Mouse (Mus musculus) frontal cortex, adult 2 months (tissue): Measurements from ENCODE around the gene Eef1g. TPM values are rescaled to one million over a fixed set of nuclear protein-coding genes. Genes with fewer than 3 reads are reported as not detected.
"Not testable (repeated sequence)": the region's sequence is repeated elsewhere in the genome, so short reads cannot be mapped to it uniquely, and the experiment has no call there.

Experiments
- DNase-seq, 2 experiments: peaks; one replicate each; pipeline ENCODE4 v3.0.0; 2022; ENCODE audit warnings: low spot score in 1 of 2; ENCODE audit errors: extremely low spot score in 1 of 2
- polyA plus RNA-seq: library from polyadenylated mRNA; depleted of rRNA; stranded (reverse); fragments of >200 nt; gene quantifications from 2 replicates; pipeline ENCODE4 v1.2.3, GENCODE M21; 2012

The Eef1g gene
- polyA plus RNA-seq, 1 experiment, result 281 TPM

GRCm38 (mm10) chr19:8983150-8983650 lies 16.4 kb downstream of the Eef1g start:
- no peak for DNase-seq

- peak in 1 of 2 experiments; percentile 54 for DNase-seq
Observed at GRCm38 (mm10) chr19:8984255-8984868, 17.5 kb downstream of the Eef1g start.

- no peak for DNase-seq
Observed at GRCm38 (mm10) chr19:8985891-8986290, 19.1 kb downstream of the Eef1g start.

DNA sequence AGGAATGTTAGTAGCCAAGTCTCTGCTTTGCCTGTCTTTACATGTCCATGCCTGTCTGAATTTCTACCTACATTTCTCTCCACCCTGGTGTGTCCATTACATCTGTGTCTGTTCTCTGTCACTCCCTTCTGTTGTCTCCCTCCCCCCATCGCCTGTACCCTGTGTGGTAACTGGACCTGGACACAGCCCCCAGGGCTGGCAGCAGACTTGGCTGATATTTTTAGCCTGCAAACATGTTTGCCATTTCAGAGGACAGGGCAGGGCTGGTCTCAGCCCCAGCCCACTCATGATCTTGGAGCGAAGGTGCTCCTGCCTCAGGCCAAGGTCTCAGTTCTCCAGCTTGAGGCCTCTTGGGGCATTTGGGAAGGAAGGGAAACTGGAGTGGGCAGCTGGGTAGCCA lies 21.0 kb downstream of the Eef1g start:
- DNase-seq, result no peak

DNA sequence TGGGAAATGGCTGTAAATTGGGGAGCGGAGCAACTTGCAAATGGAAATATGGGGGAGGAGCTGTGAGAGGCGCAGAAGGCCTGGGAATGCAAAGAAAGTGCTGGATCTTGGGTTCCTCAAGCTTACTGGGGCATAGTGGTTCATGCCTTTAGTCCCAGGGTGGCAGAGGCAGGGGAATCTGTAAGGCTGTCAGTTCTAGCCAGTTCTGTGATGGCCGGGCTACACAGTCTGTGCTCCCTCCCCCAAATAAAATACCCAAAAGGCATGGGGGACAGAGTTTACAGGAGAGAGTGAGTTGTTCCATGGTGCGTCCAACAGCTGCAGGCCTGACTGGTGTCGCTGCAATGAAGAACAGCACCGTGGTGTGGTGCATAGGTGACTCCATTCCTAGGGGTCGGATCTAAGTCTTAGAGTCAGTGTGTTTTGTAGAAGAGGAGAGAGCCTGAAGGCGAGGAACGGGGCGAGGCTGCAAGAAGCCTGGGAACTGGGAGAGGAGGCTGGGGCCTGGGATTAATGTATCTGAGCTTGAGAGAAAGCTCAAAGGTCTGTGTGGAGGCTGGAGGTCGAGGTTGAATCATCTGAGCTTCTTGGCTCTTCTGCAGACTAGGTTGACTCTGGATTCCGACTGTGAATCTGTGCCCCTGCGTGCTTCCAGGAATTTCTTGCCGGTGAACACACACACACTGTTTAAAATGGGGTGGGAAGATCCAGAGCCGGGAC lies 21.7 kb downstream of the Eef1g start:
- no peak for DNase-seq

- DNase-seq, result no peak
Observed at GRCm38 (mm10) chr19:8989066-8989566, 22.3 kb downstream of the Eef1g start, which contains the start of gene Ahnak. Gene Ahnak (plus strand): TSS chr19:8989284.

DNA sequence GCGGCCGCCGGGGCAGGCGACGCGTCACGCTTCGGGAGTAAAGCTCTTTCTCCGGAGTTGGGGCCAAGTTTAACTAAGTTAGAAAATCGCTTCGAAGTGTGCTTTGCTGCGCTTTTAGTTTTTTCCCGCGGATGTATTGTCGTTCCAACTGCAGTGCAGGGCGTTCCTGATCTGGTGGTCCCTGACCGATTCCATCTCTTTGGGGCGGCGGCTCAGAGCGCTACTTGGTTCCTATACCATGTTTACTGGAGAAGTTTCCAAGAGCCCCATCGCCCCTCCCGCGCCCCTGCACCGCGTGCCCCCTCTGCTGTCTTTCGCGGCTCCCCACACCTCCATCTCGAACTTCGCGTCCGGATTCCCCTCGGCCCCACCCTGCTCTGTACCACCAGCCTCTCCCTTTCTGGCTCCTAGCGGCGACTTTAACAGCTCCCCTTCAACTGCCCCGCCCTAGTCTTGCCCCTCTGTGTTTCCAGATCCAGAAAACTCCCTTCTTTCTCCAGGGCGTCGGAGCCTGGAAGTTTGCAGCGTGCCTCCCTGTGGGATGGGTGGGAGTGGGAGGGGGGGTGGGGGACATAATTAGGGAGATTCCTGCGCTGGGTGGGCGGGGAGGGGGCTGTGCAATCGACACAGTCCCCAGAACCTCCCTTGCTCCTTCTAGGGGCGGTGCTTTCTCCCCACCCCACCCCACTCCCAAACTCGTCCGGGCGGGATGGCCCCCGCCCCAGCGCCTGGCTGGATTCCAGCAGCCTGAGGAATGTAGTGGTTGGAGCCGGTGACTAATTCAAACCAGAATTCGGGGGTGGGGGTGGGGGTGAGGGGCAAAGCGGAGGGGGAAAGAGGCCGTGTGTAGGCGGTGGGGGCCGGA lies 23.0 kb downstream of the Eef1g start:
- no peak for DNase-seq

GRCm38 (mm10) chr19:8990432-8991102 lies 23.7 kb downstream of the Eef1g start:
- DNase-seq, result no peak

GRCm38 (mm10) chr19:8991245-8991870 lies 24.5 kb downstream of the Eef1g start:
- DNase-seq, result no peak

DNA sequence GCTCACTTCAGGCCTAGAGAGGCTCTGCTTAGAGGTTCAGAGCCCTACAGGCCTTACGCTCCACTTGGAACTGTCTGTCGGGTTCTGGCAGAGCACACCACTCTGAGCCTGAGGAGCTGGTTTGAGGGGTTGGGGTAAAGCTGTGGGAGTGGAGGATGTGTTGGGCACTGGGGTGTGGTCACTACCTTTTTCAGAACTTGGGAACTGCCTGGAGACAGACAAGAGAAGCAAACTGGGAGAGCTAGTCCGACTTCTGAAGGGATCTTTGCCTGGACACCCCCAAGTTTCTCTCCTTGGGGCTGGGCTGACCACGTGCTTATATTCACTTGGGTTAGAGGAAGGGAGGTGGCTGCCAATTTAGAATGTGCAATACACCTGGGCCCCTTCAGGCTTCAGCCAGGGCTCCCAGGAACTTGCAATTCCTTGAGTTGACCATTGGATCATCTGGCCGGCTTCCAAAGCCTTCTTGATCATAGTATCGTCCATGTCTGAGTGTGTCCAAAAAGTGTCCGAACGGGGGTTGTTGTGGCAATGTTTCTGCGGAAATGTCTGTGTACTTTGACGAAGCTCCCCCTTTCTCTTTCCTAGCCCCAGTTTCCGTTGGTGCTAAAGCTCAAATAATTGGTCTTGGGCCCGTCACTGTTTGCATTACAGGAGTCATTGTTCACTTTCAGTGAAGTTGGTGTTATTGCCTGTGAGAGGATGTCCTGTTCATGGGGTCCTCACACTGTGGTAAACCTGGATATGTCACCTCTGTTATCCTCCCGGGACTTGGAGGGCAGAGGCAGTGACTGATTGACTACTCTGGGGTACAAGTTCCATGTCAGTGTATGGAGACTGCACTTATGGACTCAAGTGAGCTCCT lies 25.3 kb downstream of the Eef1g start:
- no peak for DNase-seq

- peak; percentile 38 to 85 for DNase-seq
Observed at GRCm38 (mm10) chr19:8992769-8993624, 26.2 kb downstream of the Eef1g start.

DNA sequence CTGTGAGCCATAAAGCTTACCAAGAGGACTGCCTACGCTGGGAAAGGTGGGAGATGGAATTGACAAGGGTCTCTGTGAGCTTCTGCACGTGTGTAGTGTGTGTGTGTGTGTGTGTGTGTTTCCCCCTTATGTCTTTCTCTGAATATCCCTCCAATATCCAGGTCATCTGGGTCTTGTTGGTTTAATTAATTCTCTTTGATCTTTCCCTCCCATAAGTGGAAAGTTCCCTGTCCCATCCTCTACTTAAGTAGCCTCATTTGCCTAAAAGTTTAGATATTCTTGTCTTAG lies 26.7 kb downstream of the Eef1g start:
- no peak for DNase-seq

DNA sequence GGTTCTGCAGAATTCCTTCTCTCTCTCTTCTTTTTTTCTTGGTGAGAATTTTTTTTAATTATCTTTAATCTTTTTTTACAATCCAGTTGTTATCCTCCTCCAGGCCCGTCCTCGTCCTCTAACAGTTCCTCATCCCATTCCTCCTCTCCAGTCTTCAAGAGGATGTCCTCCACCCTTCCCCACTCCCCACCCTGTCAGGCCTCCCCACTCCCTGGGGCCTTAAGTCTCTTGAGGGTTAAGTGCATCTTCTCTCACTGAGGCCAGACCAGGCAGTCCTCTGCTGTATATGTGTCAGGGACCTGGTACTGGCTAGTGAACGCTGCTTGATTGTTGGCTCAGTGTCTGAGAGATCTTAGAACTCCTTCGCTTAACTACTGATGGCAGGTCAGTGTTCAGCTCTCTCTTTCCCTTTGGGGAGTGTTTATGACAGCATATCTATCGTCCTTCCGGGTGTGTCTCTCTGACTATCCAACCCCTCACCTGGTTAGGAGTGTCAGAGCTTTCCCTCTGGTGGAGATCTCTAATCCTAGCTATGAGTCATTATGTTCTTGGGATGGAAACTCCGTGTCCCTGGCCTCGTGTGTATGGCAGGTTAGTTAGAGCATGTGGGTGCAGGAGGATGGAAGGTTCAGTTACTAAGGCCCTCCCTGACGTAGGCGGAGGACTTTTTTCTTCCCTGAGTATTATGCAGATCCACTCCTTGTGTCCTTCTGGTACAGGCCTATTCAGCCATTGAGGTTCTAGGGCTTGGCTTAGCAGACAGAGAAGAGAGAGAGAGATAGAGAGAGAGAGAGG lies 28.2 kb downstream of the Eef1g start:
- no peak for DNase-seq

DNA sequence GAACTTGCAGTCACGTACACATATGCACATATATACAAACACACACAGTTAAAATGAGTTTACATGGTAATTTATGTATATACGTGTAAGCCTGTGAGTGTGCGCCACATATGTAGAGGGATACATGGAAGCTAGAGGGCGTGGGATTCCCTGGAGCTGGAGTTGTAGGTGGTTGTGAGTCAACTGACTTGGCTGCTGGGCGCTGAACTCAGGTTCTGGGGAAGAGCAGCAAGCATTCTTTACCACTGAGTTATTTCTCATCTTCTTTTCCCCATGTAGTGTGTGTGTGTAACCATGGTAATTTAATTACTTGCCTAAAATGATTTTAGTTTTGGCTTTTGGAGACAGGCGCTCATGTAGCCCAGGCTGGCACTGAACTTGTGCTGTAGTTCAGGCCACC lies 29.8 kb downstream of the Eef1g start:
- no peak for DNase-seq

- peak; percentile 73 to 87 for DNase-seq
Observed at GRCm38 (mm10) chr19:8997546-8997945, 30.7 kb downstream of the Eef1g start.

GRCm38 (mm10) chr19:8998546-8998945 lies 31.7 kb downstream of the Eef1g start:
- no peak for DNase-seq

DNA sequence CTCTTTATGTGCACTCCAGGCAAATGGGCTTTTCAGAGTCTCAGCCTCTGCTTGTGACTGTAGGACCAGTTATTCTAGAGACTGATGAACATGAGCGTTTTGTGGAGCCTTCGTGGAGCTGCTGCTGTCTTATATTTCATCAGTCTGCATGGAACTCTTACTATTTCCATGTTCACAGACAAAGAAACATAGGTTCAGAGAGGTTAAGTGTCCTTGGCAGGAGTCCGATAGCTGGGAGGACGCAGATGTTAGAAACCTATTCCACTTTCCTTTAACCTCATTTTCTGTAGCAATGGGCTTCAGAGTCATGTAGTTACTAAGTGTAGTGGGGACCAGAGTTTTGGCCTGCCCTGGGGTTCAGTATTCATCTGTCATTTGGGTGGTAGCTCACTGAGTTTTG lies 32.4 kb downstream of the Eef1g start:
- DNase-seq, result no peak

DNA sequence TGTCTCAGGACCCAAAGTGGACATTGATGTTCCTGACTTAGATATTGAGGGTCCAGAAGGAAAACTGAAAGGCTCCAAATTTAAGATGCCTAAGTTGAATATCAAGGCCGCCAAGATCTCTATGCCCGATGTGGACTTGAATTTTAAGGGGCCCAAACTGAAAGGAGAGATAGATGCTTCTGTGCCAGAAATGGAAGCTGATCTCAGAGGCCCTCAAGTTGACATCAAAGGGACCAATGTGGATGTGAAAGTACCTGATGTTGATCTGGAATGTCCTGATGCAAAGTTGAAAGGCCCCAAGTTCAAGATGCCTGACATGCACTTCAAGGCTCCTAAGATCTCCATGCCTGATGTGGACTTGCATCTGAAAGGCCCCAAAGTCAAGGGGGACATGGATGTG lies 40.1 kb downstream of the Eef1g start:
- DNase-seq, result not testable (repeated sequence)
